Mouse (Mus musculus): ENCODE measurements around the gene 1190007I07Rik. TPM values are rescaled to one million over a fixed set of nuclear protein-coding genes. Genes with fewer than 3 reads are reported as not detected.

Gene 1190007I07Rik
- polyA plus RNA-seq, 1 experiment from 2014 or later = 4.5 TPM

Other genes starting within 250 kb of the 1190007I07Rik start
- not detected in 3 replicates for gene Gm1553, start 130.6 kb downstream of the 1190007I07Rik start, polyA plus RNA-seq (2018)
- 18.3 to 25.9 TPM (median 18.9 TPM) in 3 replicates for gene Tdg, start 6.6 kb upstream of the 1190007I07Rik start, polyA plus RNA-seq (2018)
- not detected in 3 replicates for gene Glt8d2, start 67.4 kb upstream of the 1190007I07Rik start, polyA plus RNA-seq (2018)
- 8.0 to 11.4 TPM (median 10.5 TPM) in 3 replicates for gene Hcfc2, start 72.9 kb upstream of the 1190007I07Rik start, polyA plus RNA-seq (2018)
- gene Nfyb, start 140.9 kb upstream of the 1190007I07Rik start, polyA plus RNA-seq (2018) = 8.4 to 14.1 TPM (median 8.8 TPM) in 3 replicates
- gene Txnrd1, start 210.7 kb upstream of the 1190007I07Rik start, polyA plus RNA-seq (2018) = 84.0 to 182 TPM (median 96.0 TPM) in 3 replicates
- gene Eid3, start 243.4 kb upstream of the 1190007I07Rik start, polyA plus RNA-seq (2018) = 0.26 to 0.80 TPM (median 0.35 TPM) in 3 replicates

Data from macrophage (primary cell).